Mouse (Mus musculus): ENCODE results near the gene Akt1s1. TPM values are rescaled to one million over a fixed set of nuclear protein-coding genes. Genes with fewer than 3 reads are reported as not detected.

Akt1s1 gene
- polyA plus RNA-seq, 1 experiment from 2014 or later, result 61.6 TPM

DNA sequence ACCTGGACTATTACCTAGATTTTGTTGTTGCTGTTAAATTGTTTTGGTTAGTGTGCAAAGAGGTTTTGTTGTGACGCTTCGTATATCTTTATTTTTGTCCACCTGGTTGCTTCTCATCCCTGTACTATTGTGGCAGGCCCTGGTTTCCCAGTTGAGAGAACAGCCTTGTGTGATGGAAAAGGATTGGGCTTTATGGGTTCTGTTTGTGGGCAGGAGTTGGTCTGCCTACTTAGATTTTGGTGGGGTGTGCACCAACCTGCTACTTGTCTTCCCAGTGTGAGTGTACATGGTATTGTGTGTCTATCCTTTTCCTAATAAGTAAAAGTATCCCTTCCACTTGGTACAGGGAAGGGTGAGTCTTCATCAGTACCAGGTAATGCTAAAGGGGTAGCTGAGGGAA is 29.4 kb upstream of the Akt1s1 start:
- Histone ChIP-seq H3K27me3 (ENCODE audit: control insufficient read depth, insufficient read depth, low read length) (no peaks in the 10 kb centered on the region), H3K27ac (replicated peaks in 1 of 2; ENCODE audit: control insufficient read depth in 1 of 2, insufficient read depth in 1 of 2, low read depth in 2 of 2, low read length in 2 of 2) (no peak overlapping the region), H3K9me3 (ENCODE audit: control insufficient read depth, low read length) (no peaks in the 10 kb centered on the region), H3K36me3 (ENCODE audit: control insufficient read depth, insufficient read depth, low read length) (peaks cover 11% of the 10 kb centered on the region; the same call in 1 of the 2 replicates), H3K4me1 (ENCODE audit: control insufficient read depth in 2 of 2, insufficient read depth in 2 of 2, low read length in 2 of 2) (peaks cover 22 to 71% of the 10 kb centered on the region in 2 experiments), H3K4me3 (ENCODE audit: control insufficient read depth in 1 of 2, insufficient read depth in 1 of 2, low read depth in 1 of 2, low read length in 2 of 2) (peak overlapping the region in 1 of 2 experiments; percentile 85; a peak in 1 of 4 replicates), H3K9ac (ENCODE audit: low read length) (peak overlapping the region; percentile 95; the same call in 1 of the 2 replicates), H3K4me2 (ENCODE audit: low read length) (peak overlapping the region; percentile 91)
- 95% methylated on average over 2 of the region's 2 CpGs for WGBS
- ATAC-seq (ENCODE audit: insufficient number of reproducible peaks, insufficient read depth, low FRiP score, low read depth), result no peak

DNA sequence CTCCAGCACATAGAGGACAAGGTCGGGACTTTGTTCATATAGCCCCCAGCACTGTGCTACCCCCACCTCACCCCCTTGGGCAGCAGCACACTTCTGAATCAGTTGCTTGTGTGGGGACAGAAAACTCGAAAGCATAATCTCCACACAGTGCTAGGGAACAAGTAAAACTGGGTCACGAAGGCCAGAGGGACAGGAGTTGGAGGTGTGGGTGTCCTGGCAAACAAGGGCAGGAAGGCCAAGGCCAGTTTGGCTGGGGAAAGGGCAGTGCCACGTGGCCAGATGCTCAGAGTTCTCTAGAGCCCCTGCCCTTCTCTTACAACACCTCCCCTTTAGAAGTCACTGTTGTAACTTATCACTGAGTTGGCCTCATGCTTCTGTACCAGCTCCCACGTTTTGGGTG is 28.9 kb upstream of the Akt1s1 start:
- H3K4me1 ChIP-seq (ENCODE audit: control insufficient read depth in 2 of 2, insufficient read depth in 2 of 2, low read length in 2 of 2), result peaks cover 22 to 71% of the 10 kb centered on the region in 2 experiments
- H3K27me3 ChIP-seq (ENCODE audit: control insufficient read depth, insufficient read depth, low read length), result no peaks in the 10 kb centered on the region
- H3K9ac ChIP-seq (ENCODE audit: low read length), result peak overlapping the region; percentile 95
- H3K4me3 ChIP-seq (ENCODE audit: control insufficient read depth in 1 of 2, insufficient read depth in 1 of 2, low read depth in 1 of 2, low read length in 2 of 2), result peak overlapping the region in 1 of 2 experiments; percentile 6; a peak in 1 of 4 replicates
- H3K27ac ChIP-seq (replicated peaks in 1 of 2; ENCODE audit: control insufficient read depth in 1 of 2, insufficient read depth in 1 of 2, low read depth in 2 of 2, low read length in 2 of 2), result no peak overlapping the region
- WGBS, result 39% methylated on average over 5 of the region's 5 CpGs
- peaks cover 10% of the 10 kb centered on the region; the same call in 1 of the 2 replicates for H3K36me3 ChIP-seq (ENCODE audit: control insufficient read depth, insufficient read depth, low read length)
- H3K9me3 ChIP-seq (ENCODE audit: control insufficient read depth, low read length), result no peaks in the 10 kb centered on the region
- peak overlapping the region; percentile 91; the same call in 1 of the 2 replicates for H3K4me2 ChIP-seq (ENCODE audit: low read length)
- no peak for ATAC-seq (ENCODE audit: insufficient number of reproducible peaks, insufficient read depth, low FRiP score, low read depth)

DNA sequence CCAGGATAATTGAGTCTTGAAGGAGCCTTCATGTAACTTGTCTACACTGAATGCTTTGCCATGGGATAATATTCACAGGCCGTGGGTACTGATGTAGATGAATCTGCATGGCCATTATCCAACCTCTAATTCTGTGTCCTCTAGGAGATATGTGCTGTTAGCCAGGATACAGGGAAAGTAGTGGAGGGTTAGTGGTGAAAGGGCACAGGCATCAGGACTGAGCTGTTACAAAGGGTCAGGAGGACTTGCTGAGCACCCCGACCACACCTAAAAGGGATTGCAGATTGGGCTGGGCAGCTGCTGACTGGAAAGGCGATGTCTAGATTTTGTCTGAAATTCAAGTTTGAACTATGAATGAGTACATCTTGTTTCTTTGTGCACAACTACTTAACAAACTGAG is 28.3 kb upstream of the Akt1s1 start:
- 74% methylated on average over 3 of the region's 3 CpGs for whole genome bisulfite sequencing
- no peak overlapping the region for H3K4me2 ChIP-seq (ENCODE audit: low read length)
- H3K9me3 ChIP-seq (ENCODE audit: control insufficient read depth, low read length), result no peaks in the 10 kb centered on the region
- ATAC-seq (ENCODE audit: insufficient number of reproducible peaks, insufficient read depth, low FRiP score, low read depth), result no peak
- H3K27ac ChIP-seq (replicated peaks in 1 of 2; ENCODE audit: control insufficient read depth in 1 of 2, insufficient read depth in 1 of 2, low read depth in 2 of 2, low read length in 2 of 2), result no peak overlapping the region; a peak in 1 of 4 replicates
- no peak overlapping the region for H3K9ac ChIP-seq (ENCODE audit: low read length)
- no peak overlapping the region for H3K4me3 ChIP-seq (ENCODE audit: control insufficient read depth in 1 of 2, insufficient read depth in 1 of 2, low read depth in 1 of 2, low read length in 2 of 2)
- peaks cover 20 to 67% of the 10 kb centered on the region in 2 experiments for H3K4me1 ChIP-seq (ENCODE audit: control insufficient read depth in 2 of 2, insufficient read depth in 2 of 2, low read length in 2 of 2)
- no peaks in the 10 kb centered on the region for H3K27me3 ChIP-seq (ENCODE audit: control insufficient read depth, insufficient read depth, low read length)
- peaks cover 10% of the 10 kb centered on the region; the same call in 1 of the 2 replicates for H3K36me3 ChIP-seq (ENCODE audit: control insufficient read depth, insufficient read depth, low read length)

DNA sequence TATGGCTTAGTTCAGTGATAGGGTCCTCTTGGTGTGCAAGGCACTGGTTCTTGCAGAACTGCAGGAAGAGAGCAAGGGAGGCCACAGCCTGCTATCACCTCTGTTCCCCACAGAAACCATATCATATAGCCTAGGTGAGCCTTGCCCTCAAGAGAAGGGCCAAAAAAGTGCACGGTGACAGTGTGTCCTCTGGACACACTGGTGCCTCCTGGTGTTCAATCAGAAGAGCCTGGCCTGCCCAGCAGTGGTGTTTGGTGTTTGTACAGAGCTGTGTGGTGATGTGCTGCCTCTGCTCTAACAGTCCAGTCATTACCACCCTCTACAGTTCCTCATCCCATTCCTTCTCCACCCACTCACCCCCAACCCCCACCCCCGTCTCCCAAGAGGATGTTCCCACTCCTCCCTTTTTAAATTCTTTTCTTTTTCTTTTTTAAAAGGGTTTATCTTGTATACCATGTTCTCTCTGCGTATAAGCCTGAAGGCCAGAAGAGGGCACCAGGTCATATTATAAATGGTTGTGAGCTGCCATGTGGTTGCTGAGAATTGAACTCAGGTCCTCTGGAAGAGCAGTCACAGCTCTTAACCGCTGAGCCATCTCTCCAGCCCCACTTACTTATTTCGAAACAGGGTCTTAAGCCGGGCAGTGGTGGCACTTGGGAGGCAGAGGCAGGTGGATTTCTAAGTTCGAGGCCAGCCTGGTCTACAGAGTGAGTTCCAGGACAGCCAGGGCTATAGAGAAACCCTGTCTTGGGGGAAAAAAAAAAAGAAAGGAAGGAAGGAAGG is 26.9 kb upstream of the Akt1s1 start:
- Histone ChIP-seq H3K27ac (replicated peaks in 1 of 2; ENCODE audit: control insufficient read depth in 1 of 2, insufficient read depth in 1 of 2, low read depth in 2 of 2, low read length in 2 of 2) (no peak overlapping the region), H3K4me1 (ENCODE audit: control insufficient read depth in 2 of 2, insufficient read depth in 2 of 2, low read length in 2 of 2) (peaks cover 20 to 72% of the 10 kb centered on the region in 2 experiments), H3K36me3 (ENCODE audit: control insufficient read depth, insufficient read depth, low read length) (peaks cover 13% of the 10 kb centered on the region; the same call in 1 of the 2 replicates), H3K4me3 (ENCODE audit: control insufficient read depth in 1 of 2, insufficient read depth in 1 of 2, low read depth in 1 of 2, low read length in 2 of 2) (no peak overlapping the region), H3K4me2 (ENCODE audit: low read length) (no peak overlapping the region), H3K9me3 (ENCODE audit: control insufficient read depth, low read length) (no peaks in the 10 kb centered on the region), H3K9ac (ENCODE audit: low read length) (no peak overlapping the region), H3K27me3 (ENCODE audit: control insufficient read depth, insufficient read depth, low read length) (no peaks in the 10 kb centered on the region)
- ATAC-seq (ENCODE audit: insufficient number of reproducible peaks, insufficient read depth, low FRiP score, low read depth), result no peak
- WGBS, result 84% methylated on average over 7 of the region's 7 CpGs

DNA sequence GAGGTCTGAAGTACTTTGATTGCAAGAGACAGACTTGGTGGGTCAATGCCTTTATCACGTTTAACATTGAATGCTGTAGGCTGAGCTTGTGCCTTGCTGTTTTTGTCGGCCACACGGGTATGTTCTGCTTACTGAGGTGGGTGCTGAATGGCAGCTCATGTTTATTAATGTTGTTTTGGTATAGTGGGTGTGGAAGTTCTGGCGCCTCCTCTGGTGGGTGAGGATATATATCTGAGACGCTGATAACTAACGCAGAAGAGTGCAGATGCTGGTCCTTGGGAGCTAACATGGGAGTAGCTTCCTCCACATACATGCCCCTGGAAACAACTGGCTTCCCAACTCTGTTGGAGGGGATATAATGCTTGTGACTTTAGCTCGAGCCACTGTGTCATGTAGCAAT is 25.4 kb upstream of the Akt1s1 start:
- ATAC-seq (ENCODE audit: insufficient number of reproducible peaks, insufficient read depth, low FRiP score, low read depth), result no peak
- H3K9me3 ChIP-seq (ENCODE audit: control insufficient read depth, low read length), result no peaks in the 10 kb centered on the region
- peaks cover 20% of the 10 kb centered on the region for H3K36me3 ChIP-seq (ENCODE audit: control insufficient read depth, insufficient read depth, low read length)
- H3K4me1 ChIP-seq (ENCODE audit: control insufficient read depth in 2 of 2, insufficient read depth in 2 of 2, low read length in 2 of 2), result peaks cover 11 to 58% of the 10 kb centered on the region in 2 experiments
- H3K27ac ChIP-seq (replicated peaks in 1 of 2; ENCODE audit: control insufficient read depth in 1 of 2, insufficient read depth in 1 of 2, low read depth in 2 of 2, low read length in 2 of 2), result no peak overlapping the region
- 46% methylated on average over 7 of the region's 7 CpGs for WGBS
- no peak overlapping the region for H3K4me2 ChIP-seq (ENCODE audit: low read length)
- no peaks in the 10 kb centered on the region for H3K27me3 ChIP-seq (ENCODE audit: control insufficient read depth, insufficient read depth, low read length)
- H3K4me3 ChIP-seq (ENCODE audit: control insufficient read depth in 1 of 2, insufficient read depth in 1 of 2, low read depth in 1 of 2, low read length in 2 of 2), result no peak overlapping the region
- no peak overlapping the region for H3K9ac ChIP-seq (ENCODE audit: low read length)

DNA sequence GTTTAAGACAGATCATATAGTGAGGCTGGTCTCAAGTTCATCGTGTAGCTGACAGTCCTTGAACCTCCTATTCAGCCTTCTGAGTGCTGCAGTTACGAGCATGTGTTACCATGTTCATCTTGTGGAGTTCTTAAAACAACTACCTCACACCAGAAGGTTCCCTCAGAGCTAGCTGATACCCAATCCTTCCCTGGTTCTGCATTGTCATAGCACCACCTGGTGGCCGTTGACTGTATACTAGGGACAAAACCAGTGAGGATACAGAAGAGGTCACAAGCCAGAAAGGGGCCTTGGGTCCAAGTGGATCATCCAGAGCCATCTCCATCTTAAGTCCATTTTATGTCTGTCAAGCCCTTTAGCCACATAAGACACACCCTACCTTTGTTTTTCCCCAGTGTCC is 23.9 kb upstream of the Akt1s1 start:
- Histone ChIP-seq H3K9ac (ENCODE audit: low read length) (no peak overlapping the region), H3K4me1 (ENCODE audit: control insufficient read depth in 2 of 2, insufficient read depth in 2 of 2, low read length in 2 of 2) (peaks cover 1 to 44% of the 10 kb centered on the region in 2 experiments; a peak in 3 of 4 replicates), H3K9me3 (ENCODE audit: control insufficient read depth, low read length) (no peaks in the 10 kb centered on the region), H3K27me3 (ENCODE audit: control insufficient read depth, insufficient read depth, low read length) (no peaks in the 10 kb centered on the region), H3K4me3 (ENCODE audit: control insufficient read depth in 1 of 2, insufficient read depth in 1 of 2, low read depth in 1 of 2, low read length in 2 of 2) (no peak overlapping the region), H3K4me2 (ENCODE audit: low read length) (no peak overlapping the region), H3K36me3 (ENCODE audit: control insufficient read depth, insufficient read depth, low read length) (peaks cover 28% of the 10 kb centered on the region), H3K27ac (replicated peaks in 1 of 2; ENCODE audit: control insufficient read depth in 1 of 2, insufficient read depth in 1 of 2, low read depth in 2 of 2, low read length in 2 of 2) (no peak overlapping the region)
- ATAC-seq (ENCODE audit: insufficient number of reproducible peaks, insufficient read depth, low FRiP score, low read depth), result no peak
- 25% methylated on average over 3 of the region's 3 CpGs for WGBS

DNA sequence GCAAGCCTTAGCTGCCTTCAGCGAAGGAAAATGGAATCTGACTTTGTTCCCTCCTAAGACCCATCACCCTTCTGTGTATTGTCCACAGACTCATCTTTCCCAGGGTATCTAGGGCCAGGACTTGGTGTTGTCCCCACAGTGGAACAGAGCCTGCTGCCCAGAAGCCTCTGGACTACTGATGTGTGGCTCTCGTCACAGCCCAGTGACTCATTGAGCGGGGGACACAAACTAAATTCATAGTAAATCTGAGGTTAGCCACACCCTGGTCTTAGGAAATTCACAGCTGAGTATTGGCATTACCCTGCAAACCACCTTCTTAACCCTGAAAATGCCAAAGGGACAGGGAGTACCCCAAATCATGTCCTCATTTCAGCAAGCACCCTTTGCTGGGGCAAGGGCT is 22.0 kb upstream of the Akt1s1 start:
- Histone ChIP-seq H3K36me3 (ENCODE audit: control insufficient read depth, insufficient read depth, low read length) (peaks cover 46% of the 10 kb centered on the region), H3K9ac (ENCODE audit: low read length) (peak overlapping the region; percentile 34; the same call in 1 of the 2 replicates), H3K27ac (replicated peaks in 1 of 2; ENCODE audit: control insufficient read depth in 1 of 2, insufficient read depth in 1 of 2, low read depth in 2 of 2, low read length in 2 of 2) (no peak overlapping the region), H3K4me2 (ENCODE audit: low read length) (no peak overlapping the region), H3K4me1 (ENCODE audit: control insufficient read depth in 2 of 2, insufficient read depth in 2 of 2, low read length in 2 of 2) (peaks cover 0 to 26% of the 10 kb centered on the region in 2 experiments; a peak in 1 of 4 replicates), H3K4me3 (ENCODE audit: control insufficient read depth in 1 of 2, insufficient read depth in 1 of 2, low read depth in 1 of 2, low read length in 2 of 2) (no peak overlapping the region), H3K27me3 (ENCODE audit: control insufficient read depth, insufficient read depth, low read length) (no peaks in the 10 kb centered on the region), H3K9me3 (ENCODE audit: control insufficient read depth, low read length) (no peaks in the 10 kb centered on the region)
- WGBS, result 90% methylated on average over 3 of the region's 3 CpGs
- ATAC-seq (ENCODE audit: insufficient number of reproducible peaks, insufficient read depth, low FRiP score, low read depth), result no peak
